Mouse (Mus musculus): ENCODE measurements around the gene Slc22a14.

GRCm38 (mm10) chr9:119201653-119202052 is 163.7 kb downstream of the Slc22a14 start:
- TF ChIP-seq CTCF (IDR thresholded peaks at IDR 0.05; ENCODE audit: control insufficient read depth, insufficient read depth, insufficient replicate concordance, low read depth, low read length) = no peak
- TF ChIP-seq POLR2A (IDR thresholded peaks at IDR 0.05; ENCODE audit: control insufficient read depth, low read depth, low read length) = no peak
